Mouse (Mus musculus) heart, embryonic 16.5 days (tissue): ENCODE measurements around the gene Asb8. TPM values are rescaled to one million over a fixed set of nuclear protein-coding genes. Genes with fewer than 3 reads are reported as not detected.

Experiments
- ATAC-seq: fragments of 200-750 bp; cut with Nextera tagmentation; replicated peaks from 2 replicates; pipeline ENCODE4 v1.8.0; 2017; ENCODE audit warnings: moderate number of reproducible peaks; ENCODE audit not compliant: insufficient read depth, low FRiP score; ENCODE audit errors: extremely low read depth
- H3K27ac ChIP-seq: fragments of 300-500 bp; sonication (generic); 2 replicates; pipeline ENCODE4 v1.5.1; 2014; ENCODE audit warnings: mild to moderate bottlenecking, low read length, control low read depth, moderate library complexity
- H3K27me3 ChIP-seq: fragments of 300-500 bp; sonication (generic); 2 replicates; pipeline ENCODE4 v1.6.1; 2014; ENCODE audit warnings: low read length, mixed read lengths; ENCODE audit not compliant: control insufficient read depth, insufficient read depth
- H3K36me3 ChIP-seq: fragments of 300-500 bp; sonication (generic); 2 replicates; pipeline ENCODE4 v1.6.1; 2014; ENCODE audit not compliant: control insufficient read depth, insufficient read depth
- H3K4me1 ChIP-seq: fragments of 300-500 bp; sonication (generic); 2 replicates; pipeline ENCODE4 v1.6.1; 2014; ENCODE audit warnings: low read length, mixed read lengths; ENCODE audit not compliant: control insufficient read depth, insufficient read depth
- H3K4me2 ChIP-seq: fragments of 300-500 bp; sonication (generic); 2 replicates; pipeline ENCODE4 v1.6.1; 2014; ENCODE audit warnings: low read depth, mild to moderate bottlenecking, control low read depth, low read length
- H3K4me3 ChIP-seq: fragments of 300-500 bp; sonication (generic); 2 replicates; pipeline ENCODE4 v1.5.1; 2014; ENCODE audit warnings: mild to moderate bottlenecking, control low read depth, low read length
- H3K9ac ChIP-seq: fragments of 300-500 bp; sonication (generic); 2 replicates; pipeline ENCODE4 v1.6.1; 2014; ENCODE audit warnings: low read length, control low read depth
- H3K9me3 ChIP-seq: fragments of 300-500 bp; sonication (generic); replicated peaks from 2 replicates; pipeline ENCODE4 v1.6.1; 2016; ENCODE audit warnings: low read length; ENCODE audit not compliant: control insufficient read depth
- WGBS: fragments of 180-500 bp; shearing (Covaris S2); extraction: QIAGEN DNeasy Blood & Tissue Kit; methylation state at CpG from one replicate; pipeline ENCODE4 v1.1.7; 2014; 5-methylcytosine and 5-hydroxymethylcytosine counted together
- polyA plus RNA-seq: library from polyadenylated mRNA; unstranded; fragments of >200 nt; fragmentation: Nextera tagmentation; extraction: Ambion mirVana; gene quantifications from 2 replicates; pipeline ENCODE4 v1.2.1, GENCODE M21; 2015

Asb8 gene
- polyA plus RNA-seq, 1 experiment from 2014 or later, result 91.7 TPM

DNA sequence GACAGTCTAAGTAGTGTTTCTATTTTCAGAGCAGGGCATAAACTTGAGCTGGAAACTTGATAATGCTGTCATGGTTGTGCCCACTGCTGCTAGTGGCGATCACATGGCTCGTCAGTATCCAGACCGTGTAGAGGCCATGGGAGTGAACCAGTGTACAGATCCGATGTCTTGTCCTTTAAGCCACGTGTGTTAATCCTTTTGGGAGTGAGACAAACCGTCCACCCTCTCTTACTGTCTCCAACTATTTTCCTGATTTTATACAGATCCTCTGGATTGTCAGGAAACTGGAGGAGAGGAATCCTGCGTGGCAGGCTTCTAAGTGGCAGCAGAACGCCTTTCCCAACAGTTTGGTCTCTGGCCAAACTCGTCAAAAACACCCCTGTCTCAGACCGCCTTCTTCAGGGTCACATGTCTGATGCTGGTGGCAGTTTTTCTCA lies 16.2 kb downstream of the Asb8 start:
- Histone ChIP-seq H3K27ac (peak overlapping the region; percentile 96), H3K36me3 (no peaks in the 10 kb centered on the region), H3K9ac (peak overlapping the region; percentile 31), H3K27me3 (no peaks in the 10 kb centered on the region), H3K4me1 (peaks cover 24% of the 10 kb centered on the region), H3K4me3 (peak overlapping the region; percentile 2; the same call in 1 of the 2 replicates), H3K9me3 (no peaks in the 10 kb centered on the region), H3K4me2 (peak overlapping the region; percentile 51; the same call in 1 of the 2 replicates)
- peak; percentile 88 for ATAC-seq
- WGBS, result 20% methylated on average over 10 of the region's 10 CpGs

DNA sequence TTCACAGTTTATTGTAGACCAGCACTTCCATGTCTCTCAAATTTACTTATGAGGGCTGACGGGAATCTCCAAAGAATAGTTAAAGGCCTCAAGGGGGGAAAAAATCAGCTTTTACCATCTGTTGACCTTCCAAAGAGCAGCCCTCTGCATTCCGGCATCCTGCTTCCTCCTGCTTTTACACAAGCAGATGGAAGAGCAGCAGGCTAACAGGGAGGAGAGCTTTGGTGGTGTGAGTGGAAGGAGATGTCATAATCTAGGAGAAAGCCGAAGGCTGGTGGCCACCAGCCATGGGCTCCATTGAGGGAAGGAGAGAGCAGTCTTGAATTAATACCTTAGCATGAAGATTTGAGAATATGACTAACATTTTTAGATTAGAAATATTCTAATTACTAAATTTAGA lies 17.1 kb downstream of the Asb8 start:
- no peak for ATAC-seq
- no peaks in the 10 kb centered on the region for H3K9me3 ChIP-seq
- 55% methylated on average over 3 of the region's 3 CpGs for WGBS
- H3K9ac ChIP-seq, result 0 out of 2 replicates have a peak overlapping the region, but pooled peaks have one; percentile 30
- H3K27me3 ChIP-seq, result no peaks in the 10 kb centered on the region
- H3K27ac ChIP-seq, result peak overlapping the region; percentile 96
- peaks cover 25% of the 10 kb centered on the region for H3K4me1 ChIP-seq
- H3K36me3 ChIP-seq, result no peaks in the 10 kb centered on the region
- H3K4me3 ChIP-seq, result no peak overlapping the region
- no peak overlapping the region for H3K4me2 ChIP-seq

- Histone ChIP-seq H3K9me3 (no peaks in the 10 kb centered on the region), H3K4me1 (peaks cover 25% of the 10 kb centered on the region), H3K9ac (peak overlapping the region; percentile 99), H3K4me3 (peak overlapping the region; percentile 99), H3K4me2 (peak overlapping the region; percentile 77), H3K36me3 (peaks cover 12% of the 10 kb centered on the region), H3K27ac (peak overlapping the region; percentile 87), H3K27me3 (no peaks in the 10 kb centered on the region)
- peak; percentile 89 for ATAC-seq
- under 1% methylated on average over 38 of the region's 38 CpGs for WGBS
Measured at GRCm38 (mm10) chr15:98145559-98146181, 19.8 kb downstream of the Asb8 start.

GRCm38 (mm10) chr15:98144861-98145507 lies 20.4 kb downstream of the Asb8 start:
- ATAC-seq, result peak; percentile 11; the same call in 1 of the 2 replicates
- H3K4me3 ChIP-seq, result peak overlapping the region; percentile 99
- no peaks in the 10 kb centered on the region for H3K9me3 ChIP-seq
- H3K4me1 ChIP-seq, result peaks cover 25% of the 10 kb centered on the region
- peak overlapping the region; percentile 87 for H3K27ac ChIP-seq
- under 1% methylated on average over 36 of the region's 36 CpGs for WGBS
- no peaks in the 10 kb centered on the region for H3K27me3 ChIP-seq
- peak overlapping the region; percentile 77 for H3K4me2 ChIP-seq
- H3K9ac ChIP-seq, result peak overlapping the region; percentile 99
- H3K36me3 ChIP-seq, result peaks cover 18% of the 10 kb centered on the region

DNA sequence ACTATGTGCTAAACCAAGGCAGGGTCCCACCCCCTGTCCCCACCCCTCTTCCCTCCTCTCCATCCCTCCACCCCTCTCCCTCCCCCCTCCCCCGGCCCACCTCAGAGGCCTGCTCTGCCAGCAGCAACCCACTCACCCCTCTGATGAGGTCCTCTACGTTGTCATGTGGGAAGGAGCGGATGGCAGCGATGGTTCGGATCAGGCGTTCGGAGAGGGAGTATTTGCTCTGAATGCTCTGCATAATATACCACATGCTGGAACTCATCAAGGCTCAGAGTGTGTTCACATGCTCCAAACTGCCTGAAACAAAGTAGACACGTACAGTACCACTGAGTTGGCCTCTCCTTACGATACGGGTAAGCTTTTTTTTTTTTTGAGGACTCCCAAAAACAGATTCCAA lies 22.9 kb downstream of the Asb8 start:
- Histone ChIP-seq H3K36me3 (peaks cover 29% of the 10 kb centered on the region), H3K4me2 (no peak overlapping the region), H3K27me3 (no peaks in the 10 kb centered on the region), H3K27ac (no peak overlapping the region), H3K9me3 (no peaks in the 10 kb centered on the region), H3K4me3 (no peak overlapping the region), H3K9ac (no peak overlapping the region), H3K4me1 (peaks cover 13% of the 10 kb centered on the region)
- ATAC-seq, result no peak
- WGBS, result 79% methylated on average over 10 of the region's 10 CpGs

GRCm38 (mm10) chr15:98140809-98141208 lies 24.6 kb downstream of the Asb8 start:
- 85% methylated on average over 5 of the region's 5 CpGs for WGBS
- peaks cover 43% of the 10 kb centered on the region for H3K36me3 ChIP-seq
- H3K4me1 ChIP-seq, result peaks cover 8% of the 10 kb centered on the region
- H3K27me3 ChIP-seq, result no peaks in the 10 kb centered on the region
- no peak overlapping the region for H3K4me2 ChIP-seq
- no peak overlapping the region for H3K27ac ChIP-seq
- no peak overlapping the region for H3K4me3 ChIP-seq
- no peak for ATAC-seq
- no peaks in the 10 kb centered on the region for H3K9me3 ChIP-seq
- no peak overlapping the region for H3K9ac ChIP-seq

- no peaks in the 10 kb centered on the region for H3K27me3 ChIP-seq
- H3K4me3 ChIP-seq, result no peak overlapping the region
- no peak for ATAC-seq
- 84% methylated on average over 7 of the region's 7 CpGs for WGBS
- no peak overlapping the region for H3K27ac ChIP-seq
- peaks cover 52% of the 10 kb centered on the region for H3K36me3 ChIP-seq
- H3K9me3 ChIP-seq, result no peaks in the 10 kb centered on the region
- H3K4me1 ChIP-seq, result peaks cover 6% of the 10 kb centered on the region
- no peak overlapping the region for H3K4me2 ChIP-seq
- no peak overlapping the region for H3K9ac ChIP-seq
Measured at GRCm38 (mm10) chr15:98139763-98140162, 25.7 kb downstream of the Asb8 start.

DNA sequence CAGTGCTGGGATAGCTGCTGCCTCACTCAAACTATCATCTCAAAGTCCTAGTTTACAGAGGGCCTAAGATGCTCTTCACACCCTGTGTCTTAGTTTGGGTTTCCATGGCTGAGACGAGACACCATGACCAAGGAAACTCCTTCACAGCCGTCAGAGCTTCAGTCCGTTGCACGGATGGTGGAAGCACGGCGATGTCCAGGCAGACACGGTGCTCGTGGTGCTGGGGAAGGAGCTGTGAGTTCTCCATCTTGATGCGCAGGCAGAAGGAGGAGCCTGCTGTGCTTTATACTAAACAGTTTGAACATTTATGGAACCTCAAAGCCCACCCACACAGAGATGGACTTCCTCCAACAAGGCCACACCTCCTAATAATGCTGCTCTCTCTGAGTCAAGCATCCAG lies 28.6 kb downstream of the Asb8 start:
- H3K36me3 ChIP-seq, result peaks cover 70% of the 10 kb centered on the region
- no peaks in the 10 kb centered on the region for H3K9me3 ChIP-seq
- no peaks in the 10 kb centered on the region for H3K4me1 ChIP-seq
- no peak overlapping the region for H3K4me3 ChIP-seq
- H3K9ac ChIP-seq, result no peak overlapping the region
- 91% methylated on average over 9 of the region's 9 CpGs for WGBS
- no peak for ATAC-seq
- no peaks in the 10 kb centered on the region for H3K27me3 ChIP-seq
- no peak overlapping the region for H3K4me2 ChIP-seq
- H3K27ac ChIP-seq, result no peak overlapping the region

DNA sequence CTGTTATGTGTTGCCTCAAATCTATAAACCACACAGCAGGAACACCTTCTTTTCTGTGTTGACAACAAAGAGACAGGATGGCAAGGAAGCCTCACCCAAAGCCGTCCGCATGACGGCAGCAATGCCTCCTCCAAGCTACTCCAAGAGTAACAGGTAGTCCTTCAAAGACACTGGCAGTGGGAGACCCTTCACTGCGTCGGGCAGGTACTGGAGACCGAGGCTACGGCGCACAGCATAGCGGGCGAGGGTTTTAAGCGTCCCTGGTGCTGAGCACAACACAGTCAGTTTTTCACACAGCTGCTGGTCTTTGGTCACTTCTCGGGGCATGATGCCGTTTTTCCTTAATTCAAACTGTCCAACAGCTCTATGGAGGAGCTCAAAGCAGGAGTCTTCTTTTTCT lies 29.8 kb downstream of the Asb8 start:
- H3K4me2 ChIP-seq, result no peak overlapping the region
- H3K36me3 ChIP-seq, result peaks cover 67% of the 10 kb centered on the region
- WGBS, result 94% methylated on average over 13 of the region's 13 CpGs
- ATAC-seq, result no peak
- no peak overlapping the region for H3K9ac ChIP-seq
- no peaks in the 10 kb centered on the region for H3K4me1 ChIP-seq
- H3K4me3 ChIP-seq, result no peak overlapping the region
- no peaks in the 10 kb centered on the region for H3K27me3 ChIP-seq
- no peak overlapping the region for H3K27ac ChIP-seq
- H3K9me3 ChIP-seq, result no peaks in the 10 kb centered on the region
